Mouse (Mus musculus): ENCODE measurements around the gene Ppp4r4.

DNA sequence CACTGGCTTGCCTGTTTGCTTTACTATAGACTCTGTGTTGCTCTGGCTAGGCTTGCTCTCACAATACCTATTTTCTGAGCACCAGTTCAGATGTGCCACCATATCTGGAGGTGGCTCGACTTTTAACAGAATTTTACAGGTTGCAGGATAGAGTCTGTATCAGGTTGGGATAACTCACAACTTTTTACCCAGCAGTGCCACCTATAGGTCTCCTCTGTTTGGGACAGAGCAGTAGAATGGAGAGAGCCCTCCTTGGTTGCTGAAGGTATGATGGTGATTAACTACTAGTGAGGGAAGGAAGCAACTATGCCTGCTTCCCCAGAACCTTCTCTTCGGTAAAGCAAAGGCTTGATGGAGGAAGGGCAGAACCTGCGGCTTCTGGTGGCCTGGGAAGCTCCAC is 35.0 kb downstream of the Ppp4r4 start:
- TF ChIP-seq POLR2A (IDR thresholded peaks at IDR 0.05; ENCODE audit: control insufficient read depth, extremely low read depth, insufficient read depth, low read length, poor library complexity) (no peak), CTCF (IDR thresholded peaks at IDR 0.05; ENCODE audit: borderline replicate concordance, control insufficient read depth, extremely low read depth, insufficient read depth, low read length, poor library complexity) (no peak)

All from thymus, adult 2 months (tissue).